Mouse (Mus musculus): ENCODE data around the gene Hscb. TPM values are rescaled to one million over a fixed set of nuclear protein-coding genes. Genes with fewer than 3 reads are reported as not detected.
"Not testable (repeated sequence)": the region's sequence is repeated elsewhere in the genome, so short reads cannot be mapped to it uniquely, and the experiment has no call there.

The Hscb gene
- polyA plus RNA-seq (2014; fragmentation: Nextera tagmentation; extraction: Ambion mirVana), result 19.6 TPM in 2 replicates

DNA sequence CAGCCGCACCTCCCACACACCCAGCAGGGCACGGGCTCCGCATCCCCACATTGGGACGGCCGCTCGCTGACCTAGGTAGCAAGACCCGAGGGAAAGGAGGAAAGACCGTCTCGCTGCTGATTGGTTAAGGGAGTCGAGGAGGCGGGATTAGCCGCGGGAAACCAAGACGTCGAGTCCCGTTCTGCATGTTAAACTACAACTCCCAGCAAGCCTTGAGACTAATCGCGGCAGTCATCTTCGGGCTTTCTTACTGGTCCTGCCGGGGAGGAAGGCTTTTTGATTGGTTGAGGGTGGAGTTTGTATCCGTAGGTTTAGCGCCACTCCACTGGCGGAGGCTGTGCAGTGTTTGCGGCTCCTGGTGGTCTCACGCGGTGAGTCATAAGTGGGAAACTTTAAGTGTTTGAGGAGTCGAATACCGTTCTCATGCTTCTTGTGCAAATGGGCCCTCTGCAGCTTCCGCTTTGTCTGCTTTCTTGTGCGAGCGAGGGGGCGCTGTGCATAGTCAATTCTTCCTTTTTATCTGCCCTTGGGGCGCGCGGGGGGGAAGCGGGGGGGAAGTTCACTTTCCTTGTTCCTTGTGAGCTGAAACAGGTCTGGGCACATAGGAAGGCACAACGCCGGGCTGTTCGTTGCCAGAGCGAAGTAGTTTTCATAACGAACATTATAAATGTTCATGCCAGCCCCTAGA, at the start of gene Hscb, which contains the start of gene Chek2:
Gene Hscb (minus strand): TSS at position 100 of the 688 bp plus-strand sequence.
Gene Chek2 (plus strand): TSS at position 302 of the 688 bp plus-strand sequence.
- WGBS, result under 1% methylated on average over 40 of the region's 41 CpGs
- Histone ChIP-seq H3K4me1 (ENCODE audit: control insufficient read depth, insufficient read depth, low read length) (no peaks in the 10 kb centered on the region; the same call in 1 of the 2 replicates), H3K9ac (ENCODE audit: low read depth, low read length) (peak within 1 kb of the TSS; percentile 63), H3K9me3 (ENCODE audit: control insufficient read depth, low read length) (no peaks in the 10 kb centered on the region), H3K36me3 (ENCODE audit: control insufficient read depth, insufficient read depth, low read length) (peaks cover 17% of the 10 kb centered on the region), H3K27me3 (replicated peaks; ENCODE audit: control insufficient read depth, insufficient read depth, low read length) (no peaks in the 10 kb centered on the region), H3K4me3 (ENCODE audit: low read depth, low read length) (peak within 1 kb of the TSS; percentile 56), H3K4me2 (ENCODE audit: low read depth, low read length) (peak within 1 kb of the TSS; percentile 68), H3K27ac (replicated peaks; ENCODE audit: low read depth, low read length) (peak within 1 kb of the TSS; percentile 78)
- ATAC-seq (ENCODE audit: low read depth) (peak; percentile 99), DNase-seq (ENCODE audit: low spot score) (peak; percentile 100)

GRCm38 (mm10) chr5:110888596-110888995, 49.0 kb upstream of the Hscb start:
- 70% methylated on average over 4 of the region's 4 CpGs for WGBS
- no peak for DNase-seq (ENCODE audit: low spot score)
- Histone ChIP-seq H3K9ac (ENCODE audit: low read depth, low read length) (no peak overlapping the region), H3K4me3 (ENCODE audit: low read depth, low read length) (no peak overlapping the region), H3K27ac (replicated peaks; ENCODE audit: low read depth, low read length) (no peak overlapping the region), H3K9me3 (ENCODE audit: control insufficient read depth, low read length) (no peaks in the 10 kb centered on the region), H3K4me1 (ENCODE audit: control insufficient read depth, insufficient read depth, low read length) (no peaks in the 10 kb centered on the region), H3K27me3 (replicated peaks; ENCODE audit: control insufficient read depth, insufficient read depth, low read length) (no peaks in the 10 kb centered on the region), H3K4me2 (ENCODE audit: low read depth, low read length) (no peak overlapping the region), H3K36me3 (ENCODE audit: control insufficient read depth, insufficient read depth, low read length) (peaks cover 32% of the 10 kb centered on the region)
- no peak for ATAC-seq (ENCODE audit: low read depth)

DNA sequence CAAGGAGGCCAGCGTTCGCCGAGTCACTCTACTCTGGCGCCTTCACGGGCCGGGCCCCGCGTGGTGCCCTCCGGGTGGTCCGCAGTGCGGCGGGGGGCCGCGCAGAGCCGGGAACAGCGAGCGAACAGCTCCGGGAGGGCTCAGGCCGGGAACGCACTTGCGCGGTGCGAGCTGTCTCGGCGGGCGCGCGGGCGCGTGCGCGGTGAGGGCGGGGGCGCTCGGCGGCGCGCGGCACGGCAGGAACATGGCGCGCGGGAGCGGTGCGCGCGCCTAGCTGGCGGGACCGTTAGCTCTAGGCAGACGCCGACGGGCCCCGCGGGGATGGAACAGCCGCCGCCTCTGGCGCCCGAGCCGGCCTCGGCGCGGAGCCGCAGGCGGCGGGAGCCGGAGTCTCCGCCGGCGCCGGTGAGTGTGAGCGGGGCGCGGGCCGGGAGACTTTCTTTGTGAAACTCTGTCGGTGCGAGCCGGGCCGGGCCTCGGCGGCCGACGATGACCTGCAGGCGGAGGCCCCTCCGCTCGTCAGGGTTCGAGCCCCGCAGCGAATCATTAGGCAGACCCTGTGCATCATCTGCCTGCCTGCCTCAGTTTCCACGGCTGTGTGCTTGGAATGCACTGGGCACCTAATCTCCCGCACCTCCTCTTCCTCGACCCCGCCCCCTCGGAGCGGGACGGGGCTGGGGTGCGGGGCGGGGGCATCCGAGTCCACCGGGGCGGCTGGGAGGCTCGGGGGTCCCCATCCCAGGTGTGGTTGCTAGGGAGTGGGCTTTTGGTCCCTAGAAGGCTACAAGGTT, 40.2 kb upstream of the Hscb start, which contains the start of gene Ttc28:
Gene Ttc28 (plus strand): TSS at position 220 of the 791 bp plus-strand sequence.
- no peaks in the 10 kb centered on the region for H3K27me3 ChIP-seq (replicated peaks; ENCODE audit: control insufficient read depth, insufficient read depth, low read length)
- peak within 1 kb of the TSS; percentile 87 for H3K4me3 ChIP-seq (ENCODE audit: low read depth, low read length)
- WGBS, result 1% methylated on average over 28 of the region's 101 CpGs
- DNase-seq (ENCODE audit: low spot score) (peak; percentile 93), ATAC-seq (ENCODE audit: low read depth) (peak; percentile 93)
- H3K9me3 ChIP-seq (ENCODE audit: control insufficient read depth, low read length), result no peaks in the 10 kb centered on the region
- peaks cover 8% of the 10 kb centered on the region; the same call in 1 of the 2 replicates for H3K36me3 ChIP-seq (ENCODE audit: control insufficient read depth, insufficient read depth, low read length)
- H3K4me2 ChIP-seq (ENCODE audit: low read depth, low read length), result peak within 1 kb of the TSS; percentile 83
- peak within 1 kb of the TSS; percentile 88 for H3K27ac ChIP-seq (replicated peaks; ENCODE audit: low read depth, low read length)
- H3K4me1 ChIP-seq (ENCODE audit: control insufficient read depth, insufficient read depth, low read length), result peaks cover 14% of the 10 kb centered on the region
- H3K9ac ChIP-seq (ENCODE audit: low read depth, low read length), result peak within 1 kb of the TSS; percentile 94

DNA sequence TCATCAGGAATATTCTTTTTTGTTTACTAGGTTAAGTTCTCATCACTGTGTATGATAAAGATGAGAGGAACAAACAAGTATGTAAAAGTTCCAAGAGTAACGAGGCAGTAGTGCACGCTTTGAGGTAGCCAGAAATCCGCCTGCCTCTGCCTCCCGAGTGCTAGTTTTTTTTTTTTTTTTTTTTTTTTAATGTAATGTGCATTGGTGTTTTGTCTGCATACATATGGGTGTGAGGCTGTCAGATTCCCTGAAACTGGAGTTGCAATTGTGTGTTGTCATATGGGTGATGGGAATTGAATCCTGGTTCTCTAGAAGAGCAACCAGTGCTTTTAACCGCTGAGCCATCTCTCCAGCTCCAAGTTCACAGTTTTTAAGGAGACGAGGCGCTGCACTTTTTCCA, 39.5 kb upstream of the Hscb start:
- ATAC-seq (ENCODE audit: low read depth), result no peak
- H3K9me3 ChIP-seq (ENCODE audit: control insufficient read depth, low read length), result no peaks in the 10 kb centered on the region

GRCm38 (mm10) chr5:110878526-110878925, 38.9 kb upstream of the Hscb start:
- WGBS, result 98% methylated on average over 1 of the region's 1 CpGs
- not testable (repeated sequence) for H3K36me3 ChIP-seq (ENCODE audit: control insufficient read depth, insufficient read depth, low read length); DNase-seq (ENCODE audit: low spot score); H3K9me3 ChIP-seq (ENCODE audit: control insufficient read depth, low read length); H3K4me3 ChIP-seq (ENCODE audit: low read depth, low read length); H3K9ac ChIP-seq (ENCODE audit: low read depth, low read length); ATAC-seq (ENCODE audit: low read depth); H3K4me2 ChIP-seq (ENCODE audit: low read depth, low read length); H3K27me3 ChIP-seq (replicated peaks; ENCODE audit: control insufficient read depth, insufficient read depth, low read length); H3K27ac ChIP-seq (replicated peaks; ENCODE audit: low read depth, low read length)
- peaks cover 15% of the 10 kb centered on the region for H3K4me1 ChIP-seq (ENCODE audit: control insufficient read depth, insufficient read depth, low read length)

More for the DNA sequence above, 39.5 kb upstream of the Hscb start:
- no peaks in the 10 kb centered on the region for H3K27me3 ChIP-seq (replicated peaks; ENCODE audit: control insufficient read depth, insufficient read depth, low read length)
- WGBS, result 62% methylated on average over 7 of the region's 7 CpGs
- peak overlapping the region; percentile 83 for H3K4me2 ChIP-seq (ENCODE audit: low read depth, low read length)
- peak overlapping the region; percentile 94 for H3K9ac ChIP-seq (ENCODE audit: low read depth, low read length)
- DNase-seq (ENCODE audit: low spot score), result no peak
- H3K4me1 ChIP-seq (ENCODE audit: control insufficient read depth, insufficient read depth, low read length), result peaks cover 15% of the 10 kb centered on the region
- H3K36me3 ChIP-seq (ENCODE audit: control insufficient read depth, insufficient read depth, low read length), result peaks cover 3% of the 10 kb centered on the region; the same call in 1 of the 2 replicates
- peak overlapping the region; percentile 87 for H3K4me3 ChIP-seq (ENCODE audit: low read depth, low read length)
- peak overlapping the region; percentile 88 for H3K27ac ChIP-seq (replicated peaks; ENCODE audit: low read depth, low read length)

- peaks cover 15% of the 10 kb centered on the region for H3K4me1 ChIP-seq (ENCODE audit: control insufficient read depth, insufficient read depth, low read length)
- H3K36me3 ChIP-seq (ENCODE audit: control insufficient read depth, insufficient read depth, low read length), result peaks cover 8% of the 10 kb centered on the region
- no peaks in the 10 kb centered on the region for H3K27me3 ChIP-seq (replicated peaks; ENCODE audit: control insufficient read depth, insufficient read depth, low read length)
- no peaks in the 10 kb centered on the region for H3K9me3 ChIP-seq (ENCODE audit: control insufficient read depth, low read length)
- H3K4me2 ChIP-seq (ENCODE audit: low read depth, low read length), result no peak overlapping the region
- H3K27ac ChIP-seq (replicated peaks; ENCODE audit: low read depth, low read length), result no peak overlapping the region
- no peak for DNase-seq (ENCODE audit: low spot score)
- H3K4me3 ChIP-seq (ENCODE audit: low read depth, low read length), result no peak overlapping the region
- 91% methylated on average over 5 of the region's 5 CpGs for WGBS
- ATAC-seq (ENCODE audit: low read depth), result no peak
- no peak overlapping the region for H3K9ac ChIP-seq (ENCODE audit: low read depth, low read length)
Observed at GRCm38 (mm10) chr5:110877666-110878505, 38.3 kb upstream of the Hscb start.

GRCm38 (mm10) chr5:110875286-110875685, 35.7 kb upstream of the Hscb start:
- Histone ChIP-seq H3K4me2 (ENCODE audit: low read depth, low read length) (no peak overlapping the region), H3K9me3 (ENCODE audit: control insufficient read depth, low read length) (no peaks in the 10 kb centered on the region), H3K27ac (replicated peaks; ENCODE audit: low read depth, low read length) (no peak overlapping the region), H3K4me3 (ENCODE audit: low read depth, low read length) (no peak overlapping the region), H3K27me3 (replicated peaks; ENCODE audit: control insufficient read depth, insufficient read depth, low read length) (no peaks in the 10 kb centered on the region), H3K9ac (ENCODE audit: low read depth, low read length) (no peak overlapping the region), H3K4me1 (ENCODE audit: control insufficient read depth, insufficient read depth, low read length) (peaks cover 9% of the 10 kb centered on the region; the same call in 1 of the 2 replicates), H3K36me3 (ENCODE audit: control insufficient read depth, insufficient read depth, low read length) (peaks cover 13% of the 10 kb centered on the region; the same call in 1 of the 2 replicates)
- DNase-seq (ENCODE audit: low spot score) (no peak), ATAC-seq (ENCODE audit: low read depth) (no peak)
- WGBS, result 50% methylated on average over 1 of the region's 1 CpGs

- peaks cover 9% of the 10 kb centered on the region; the same call in 1 of the 2 replicates for H3K4me1 ChIP-seq (ENCODE audit: control insufficient read depth, insufficient read depth, low read length)
- peaks cover 13% of the 10 kb centered on the region; the same call in 1 of the 2 replicates for H3K36me3 ChIP-seq (ENCODE audit: control insufficient read depth, insufficient read depth, low read length)
- H3K4me2 ChIP-seq (ENCODE audit: low read depth, low read length), result no peak overlapping the region
- no peak overlapping the region for H3K9ac ChIP-seq (ENCODE audit: low read depth, low read length)
- no peak overlapping the region for H3K27ac ChIP-seq (replicated peaks; ENCODE audit: low read depth, low read length)
- DNase-seq (ENCODE audit: low spot score) (peak; percentile 84), ATAC-seq (ENCODE audit: low read depth) (peak; percentile 50; the same call in 1 of the 2 replicates)
- no peaks in the 10 kb centered on the region for H3K27me3 ChIP-seq (replicated peaks; ENCODE audit: control insufficient read depth, insufficient read depth, low read length)
- H3K4me3 ChIP-seq (ENCODE audit: low read depth, low read length), result no peak overlapping the region
- H3K9me3 ChIP-seq (ENCODE audit: control insufficient read depth, low read length), result no peaks in the 10 kb centered on the region
Observed at GRCm38 (mm10) chr5:110874711-110875110, 35.1 kb upstream of the Hscb start.
